Mouse (Mus musculus) stomach, postnatal 0 days (tissue): ENCODE data around the gene Man2a1. TPM values are rescaled to one million over a fixed set of nuclear protein-coding genes. Genes with fewer than 3 reads are reported as not detected.

ENCODE experiments used
- ATAC-seq: fragments of 200-750 bp; cut with Nextera tagmentation; 2 replicates; pipeline ENCODE4 v1.8.0; 2017; ENCODE audit not compliant: low FRiP score, low TSS enrichment
- DNase-seq: peaks from one replicate; pipeline ENCODE4 v3.0.0-alpha.2; 2016; ENCODE audit warnings: low spot score
- H3K27ac ChIP-seq: fragments of 300-500 bp; sonication (generic); replicated peaks from 2 replicates; pipeline ENCODE4 v1.5.1; 2014; ENCODE audit warnings: mild to moderate bottlenecking, control low read depth
- H3K27me3 ChIP-seq: fragments of 300-500 bp; sonication (generic); 2 replicates; pipeline ENCODE4 v1.6.1; 2014; ENCODE audit warnings: low read length; ENCODE audit not compliant: control insufficient read depth, insufficient read depth
- H3K36me3 ChIP-seq: fragments of 300-500 bp; sonication (generic); 2 replicates; pipeline ENCODE4 v1.6.1; 2014; ENCODE audit warnings: low read length, mixed read lengths; ENCODE audit not compliant: control insufficient read depth, insufficient read depth
- H3K4me1 ChIP-seq: fragments of 300-500 bp; sonication (generic); replicated peaks from 2 replicates; pipeline ENCODE4 v1.6.1; 2014; ENCODE audit warnings: antibody characterized with exemption; ENCODE audit not compliant: control insufficient read depth, insufficient read depth
- H3K4me2 ChIP-seq: fragments of 300-500 bp; sonication (generic); replicated peaks from 2 replicates; pipeline ENCODE4 v1.6.1; 2014; ENCODE audit warnings: low read depth, mild to moderate bottlenecking, control low read depth, moderate library complexity
- H3K4me3 ChIP-seq: fragments of 300-500 bp; sonication (generic); 2 replicates; pipeline ENCODE4 v1.5.1; 2014; ENCODE audit warnings: low read depth, low read length, control low read depth
- H3K9ac ChIP-seq: fragments of 300-500 bp; sonication (generic); 2 replicates; pipeline ENCODE4 v1.6.1; 2014; ENCODE audit warnings: mild to moderate bottlenecking, low read length, control low read depth, mixed read lengths
- H3K9me3 ChIP-seq: fragments of 300-500 bp; sonication (generic); 2 replicates; pipeline ENCODE4 v1.6.1; 2016; ENCODE audit warnings: low read length; ENCODE audit not compliant: control insufficient read depth
- CTCF ChIP-seq: IDR thresholded peaks from 2 replicates; pipeline ENCODE4 v1.5.1; 2016; ENCODE audit warnings: antibody characterized with exemption, low read depth, mild to moderate bottlenecking, moderate library complexity
- EP300 ChIP-seq: optimal IDR thresholded peaks from 2 replicates; pipeline ENCODE3; 2016; ENCODE audit warnings: antibody characterized with exemption
- WGBS: fragments of 180-500 bp; shearing (Covaris S2); extraction: QIAGEN DNeasy Blood & Tissue Kit; methylation state at CpG from one replicate; pipeline ENCODE4 v1.1.7; 2014; 5-methylcytosine and 5-hydroxymethylcytosine counted together
- polyA plus RNA-seq: library from polyadenylated mRNA; unstranded; fragments of >200 nt; fragmentation: Nextera tagmentation; extraction: Ambion mirVana; gene quantifications from 2 replicates; pipeline ENCODE4 v1.2.1, GENCODE M21; 2015

Man2a1 gene
- polyA plus RNA-seq, 1 experiment from 2014 or later = 9.3 TPM

DNA sequence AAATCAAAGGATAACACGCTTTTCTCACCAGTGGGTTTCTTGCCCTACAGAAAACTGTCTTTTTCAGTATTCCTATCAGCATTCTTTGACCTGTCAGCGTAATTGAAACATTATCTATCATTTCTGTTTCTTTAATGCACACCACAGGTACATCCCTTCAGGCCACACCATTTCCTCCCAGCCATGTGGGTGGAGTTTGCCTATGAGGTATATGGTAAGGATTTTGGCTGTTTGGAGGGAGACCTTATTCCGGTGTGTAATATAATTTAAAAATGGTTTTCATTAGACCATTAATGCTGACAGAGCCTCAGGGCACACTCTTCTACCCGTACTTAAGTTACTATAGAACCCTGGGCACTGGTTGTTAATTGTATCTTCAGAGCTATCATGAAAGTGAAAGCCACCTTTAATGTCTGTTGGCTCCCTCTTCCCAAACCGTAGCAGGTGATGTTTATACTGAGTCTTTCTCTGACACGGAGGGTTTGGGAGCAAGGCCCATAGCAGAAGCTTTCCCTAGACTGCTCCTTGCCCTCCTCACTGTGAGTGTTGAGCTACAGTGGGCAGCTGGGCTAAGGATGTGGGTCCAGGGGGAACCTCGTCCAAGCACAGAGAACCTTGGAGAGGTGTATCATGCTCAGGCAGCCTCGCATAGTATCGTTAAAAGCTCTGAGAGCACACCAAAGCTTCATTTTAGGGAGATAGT lies 21.3 kb downstream of the Man2a1 start:
- Histone ChIP-seq H3K9ac (no peak overlapping the region), H3K4me1 (no peaks in the 10 kb centered on the region; the same call in 1 of the 2 replicates), H3K4me3 (no peak overlapping the region), H3K27me3 (no peaks in the 10 kb centered on the region), H3K4me2 (no peak overlapping the region), H3K36me3 (peaks cover 7% of the 10 kb centered on the region; the same call in 1 of the 2 replicates), H3K9me3 (no peaks in the 10 kb centered on the region), H3K27ac (0 out of 2 replicates have a peak overlapping the region, but pooled peaks have one; percentile 20)
- TF ChIP-seq EP300 (no peak), CTCF (no peak)
- DNase-seq (no peak), ATAC-seq (no peak)
- 81% methylated on average over 9 of the region's 9 CpGs for WGBS

- peak; percentile 13 for DNase-seq
- ATAC-seq = no peak
- H3K4me2 ChIP-seq = no peak overlapping the region
These were observed 21.9 kb downstream of the Man2a1 start for GRCm38 (mm10) chr17:64622352-64622886.

GRCm38 (mm10) chr17:64624439-64624838 lies 23.9 kb downstream of the Man2a1 start:
- no peak for TF ChIP-seq CTCF
- no peak for TF ChIP-seq EP300
- Histone ChIP-seq H3K27ac (no peak overlapping the region), H3K9ac (no peak overlapping the region), H3K4me1 (no peaks in the 10 kb centered on the region), H3K4me3 (no peak overlapping the region), H3K36me3 (peaks cover 7% of the 10 kb centered on the region; the same call in 1 of the 2 replicates), H3K9me3 (no peaks in the 10 kb centered on the region), H3K27me3 (no peaks in the 10 kb centered on the region), H3K4me2 (no peak overlapping the region)
- no peak for ATAC-seq
- DNase-seq = peak; percentile 8
- WGBS = 85% methylated on average over 15 of the region's 15 CpGs

More at GRCm38 (mm10) chr17:64622352-64622886, 21.9 kb downstream of the Man2a1 start:
- no peak overlapping the region for H3K9ac ChIP-seq
- no peak overlapping the region for H3K27ac ChIP-seq
- no peaks in the 10 kb centered on the region for H3K9me3 ChIP-seq
- no peaks in the 10 kb centered on the region for H3K27me3 ChIP-seq
- no peak overlapping the region for H3K4me3 ChIP-seq
- no peaks in the 10 kb centered on the region; the same call in 1 of the 2 replicates for H3K4me1 ChIP-seq
- WGBS = 85% methylated on average over 11 of the region's 11 CpGs
- no peak for TF ChIP-seq EP300
- 0 out of 2 replicates have a peak, but pooled peaks have one; percentile 5 for TF ChIP-seq CTCF
- peaks cover 7% of the 10 kb centered on the region; the same call in 1 of the 2 replicates for H3K36me3 ChIP-seq

GRCm38 (mm10) chr17:64628796-64629195 lies 28.3 kb downstream of the Man2a1 start:
- DNase-seq (no peak), ATAC-seq (no peak)
- H3K4me3 ChIP-seq = no peak overlapping the region
- no peak overlapping the region for H3K4me2 ChIP-seq
- H3K27me3 ChIP-seq = no peaks in the 10 kb centered on the region
- no peaks in the 10 kb centered on the region for H3K4me1 ChIP-seq
- H3K9me3 ChIP-seq = no peaks in the 10 kb centered on the region
- TF ChIP-seq EP300 (no peak), CTCF (no peak)
- peaks cover 11% of the 10 kb centered on the region for H3K36me3 ChIP-seq
- H3K9ac ChIP-seq = no peak overlapping the region
- WGBS = 74% methylated on average over 5 of the region's 5 CpGs
- H3K27ac ChIP-seq = no peak overlapping the region

DNA sequence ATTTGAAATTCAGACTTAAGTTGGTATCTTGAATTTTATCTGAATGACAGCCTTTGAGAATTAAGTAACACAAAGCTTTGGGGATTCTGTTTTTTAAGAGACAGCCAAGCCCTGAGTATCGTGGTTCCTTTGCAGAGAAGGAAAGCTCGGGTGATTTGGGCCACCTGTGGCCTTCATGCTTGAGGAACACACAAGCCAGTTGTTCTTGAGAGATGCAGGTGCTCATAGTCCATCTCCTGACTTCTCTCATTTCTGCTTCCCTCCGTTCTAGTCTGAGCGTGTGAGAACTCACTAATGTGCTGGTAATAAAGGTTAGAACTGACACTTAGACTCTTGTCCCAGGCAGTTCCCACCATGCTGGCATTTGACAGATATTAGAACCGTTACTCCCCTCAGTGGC lies 28.9 kb downstream of the Man2a1 start:
- Histone ChIP-seq H3K4me1 (no peaks in the 10 kb centered on the region), H3K27me3 (no peaks in the 10 kb centered on the region), H3K27ac (no peak overlapping the region), H3K9me3 (no peaks in the 10 kb centered on the region), H3K36me3 (peaks cover 11% of the 10 kb centered on the region), H3K9ac (no peak overlapping the region), H3K4me2 (no peak overlapping the region), H3K4me3 (no peak overlapping the region)
- 78% methylated on average over 5 of the region's 5 CpGs for WGBS
- DNase-seq (no peak), ATAC-seq (no peak)
- TF ChIP-seq CTCF = no peak
- no peak for TF ChIP-seq EP300

GRCm38 (mm10) chr17:64630506-64630905 lies 30.0 kb downstream of the Man2a1 start:
- Histone ChIP-seq H3K4me3 (no peak overlapping the region), H3K27ac (no peak overlapping the region), H3K9me3 (no peaks in the 10 kb centered on the region), H3K4me2 (no peak overlapping the region), H3K4me1 (no peaks in the 10 kb centered on the region), H3K27me3 (no peaks in the 10 kb centered on the region), H3K36me3 (peaks cover 13% of the 10 kb centered on the region), H3K9ac (no peak overlapping the region)
- TF ChIP-seq CTCF (no peak), EP300 (no peak)
- WGBS = 92% methylated on average over 12 of the region's 12 CpGs
- DNase-seq = no peak
- ATAC-seq = no peak
